In genomic region chr8:70284421-70284820, GRCm38 (mm10) we compare ENCODE assay signal across 12 mouse cellular contexts. TPM values are rescaled to one million over a fixed set of nuclear protein-coding genes. Genes with fewer than 3 reads are reported as not detected.
DNase-seq lines count a peak whose midpoint lies in the region; ATAC-seq lines count a peak whose summit lies in the region.
"Had no signal": no experiment of that assay in that cellular context is flagged by ENCODE, and none has a peak within 500 bp of the region (broad histone marks: within the 10 kb centered on the region; RNA-seq: fewer than 3 reads in every experiment).

No protein-coding gene starts in this region.

- ATAC-seq in lung, embryonic 15.5 days (ENCODE audit: borderline replicate concordance, extremely low read depth, low FRiP score, low TSS enrichment): no peak
- ATAC-seq in hindbrain, embryonic 12.5 days (ENCODE audit: low FRiP score): no peak
- ATAC-seq in neural tube, embryonic 12.5 days (ENCODE audit: low FRiP score, low read depth): no peak

- H3K4me3 ChIP-seq in heart, embryonic 10.5 days: peak overlapping the region; percentile 85; the same call in 1 of the 2 replicates
- no peak overlapping the region for H3K4me3 ChIP-seq in lung, embryonic 15.5 days
- H3K4me3 ChIP-seq in hindbrain, embryonic 12.5 days: peak overlapping the region; percentile 89; the same call in 1 of the 2 replicates
- H3K4me3 ChIP-seq in neural tube, embryonic 12.5 days: no peak overlapping the region

- H3K27me3 ChIP-seq in heart, embryonic 10.5 days (ENCODE audit: insufficient read depth, poor library complexity, severe bottlenecking): no peaks in the 10 kb centered on the region
- H3K27me3 ChIP-seq in lung, embryonic 15.5 days: no peaks in the 10 kb centered on the region
- H3K27me3 ChIP-seq in hindbrain, embryonic 12.5 days: no peaks in the 10 kb centered on the region
- H3K27me3 ChIP-seq in neural tube, embryonic 12.5 days (replicated peaks): no peaks in the 10 kb centered on the region

- H3K9ac ChIP-seq in lung, embryonic 15.5 days: no peak overlapping the region
- H3K9ac ChIP-seq in hindbrain, embryonic 12.5 days: no peak overlapping the region
- H3K9ac ChIP-seq in neural tube, embryonic 12.5 days: no peak overlapping the region

- WGBS in heart, embryonic 10.5 days: 75% methylated on average over 5 of the region's 5 CpGs
- WGBS in lung, embryonic 15.5 days: 66% methylated on average over 5 of the region's 5 CpGs
- WGBS in hindbrain, embryonic 12.5 days: 83% methylated on average over 5 of the region's 5 CpGs
- WGBS in neural tube, embryonic 12.5 days: 80% methylated on average over 5 of the region's 5 CpGs

- DNase-seq in heart, embryonic 10.5 days (ENCODE audit: low spot score): no peak
- no peak for DNase-seq in heart, postnatal 36 days
- no peak for DNase-seq in lung, postnatal 25 days (ENCODE audit: low spot score)
- no peak for DNase-seq in testis, postnatal 14 days (ENCODE audit: low spot score)
- no peak for DNase-seq in adrenal gland, postnatal 25 days
- DNase-seq: cerebellum, postnatal 36 days; heart, postnatal 4 days; liver had no signal

- peaks cover 37% of the 10 kb centered on the region for H3K4me1 ChIP-seq in heart, embryonic 10.5 days
- peaks cover 26% of the 10 kb centered on the region for H3K4me1 ChIP-seq in lung, embryonic 15.5 days
- peaks cover 18% of the 10 kb centered on the region for H3K4me1 ChIP-seq in hindbrain, embryonic 12.5 days
- peaks cover 23% of the 10 kb centered on the region for H3K4me1 ChIP-seq in neural tube, embryonic 12.5 days

- no peaks in the 10 kb centered on the region for H3K9me3 ChIP-seq in heart, embryonic 10.5 days
- H3K9me3 ChIP-seq in lung, embryonic 15.5 days: no peaks in the 10 kb centered on the region
- H3K9me3 ChIP-seq in hindbrain, embryonic 12.5 days (replicated peaks): no peaks in the 10 kb centered on the region
- H3K9me3 ChIP-seq in neural tube, embryonic 12.5 days: 0 out of 2 replicates have a peak, but pooled peaks cover 5% of the 10 kb centered on the region

- intact Hi-C loops in heart, postnatal 36 days (cut with DNase I): no loop called here

- H3K4me2 ChIP-seq in lung, embryonic 15.5 days: peak overlapping the region; percentile 67
- peak overlapping the region; percentile 71 for H3K4me2 ChIP-seq in hindbrain, embryonic 12.5 days (replicated peaks)
- peak overlapping the region; percentile 74 for H3K4me2 ChIP-seq in neural tube, embryonic 12.5 days (replicated peaks)

- peaks cover 49% of the 10 kb centered on the region for H3K36me3 ChIP-seq in heart, embryonic 10.5 days
- peaks cover 38% of the 10 kb centered on the region for H3K36me3 ChIP-seq in lung, embryonic 15.5 days
- peaks cover 42% of the 10 kb centered on the region for H3K36me3 ChIP-seq in hindbrain, embryonic 12.5 days
- H3K36me3 ChIP-seq in neural tube, embryonic 12.5 days: peaks cover 46% of the 10 kb centered on the region

- H3K27ac ChIP-seq in heart, embryonic 10.5 days: no peak overlapping the region
- H3K27ac ChIP-seq in lung, embryonic 15.5 days: no peak overlapping the region
- H3K27ac ChIP-seq in hindbrain, embryonic 12.5 days: no peak overlapping the region
- no peak overlapping the region for H3K27ac ChIP-seq in neural tube, embryonic 12.5 days

RNA-seq across cellular contexts. Expression of gene Homer3, which starts 1.8 kb away (rescaled TPM):
- 42.7 and 80.5 TPM in 2 replicates for polyA plus RNA-seq in heart, embryonic 10.5 days (2016; fragmentation: Nextera tagmentation; extraction: Ambion mirVana)
- total RNA-seq in heart, postnatal 36 days (2021): 10 to 100 TPM in 1 of 2 experiments, 1 to 10 TPM in 1; 8.5 to 10.5 TPM
- 70.4 and 73.0 TPM in 2 replicates for polyA plus RNA-seq in lung, embryonic 15.5 days (2015; fragmentation: Nextera tagmentation; extraction: Ambion mirVana)
- polyA plus RNA-seq in hindbrain, embryonic 12.5 days (2016; fragmentation: Nextera tagmentation; extraction: Ambion mirVana): 80.7 and 81.1 TPM in 2 replicates
- 94.3 and 99.6 TPM in 2 replicates for polyA plus RNA-seq in neural tube, embryonic 12.5 days (2016; fragmentation: Nextera tagmentation; extraction: Ambion mirVana)
- total RNA-seq in adrenal gland, postnatal 25 days (2021): 20.2 and 23.0 TPM in 2 replicates

RNA-seq across cellular contexts. Expression of gene Ddx49, which starts 17.9 kb away (rescaled TPM):
- 40.5 and 47.5 TPM in 2 replicates for polyA plus RNA-seq in heart, embryonic 10.5 days (2016; fragmentation: Nextera tagmentation; extraction: Ambion mirVana)
- 10 to 100 TPM; 25.8 to 34.5 TPM for total RNA-seq in heart, postnatal 36 days (2021)
- 46.0 and 48.0 TPM in 2 replicates for polyA plus RNA-seq in lung, embryonic 15.5 days (2015; fragmentation: Nextera tagmentation; extraction: Ambion mirVana)
- polyA plus RNA-seq in hindbrain, embryonic 12.5 days (2016; fragmentation: Nextera tagmentation; extraction: Ambion mirVana): 49.9 and 50.8 TPM in 2 replicates
- polyA plus RNA-seq in neural tube, embryonic 12.5 days (2016; fragmentation: Nextera tagmentation; extraction: Ambion mirVana): 50.4 and 50.8 TPM in 2 replicates
- 50.1 and 64.7 TPM in 2 replicates for total RNA-seq in adrenal gland, postnatal 25 days (2021)

RNA-seq across cellular contexts. Expression of gene Cope, which starts 17.9 kb away (rescaled TPM):
- polyA plus RNA-seq in heart, embryonic 10.5 days (2016; fragmentation: Nextera tagmentation; extraction: Ambion mirVana): 379 and 398 TPM in 2 replicates
- 100 to 1,000 TPM; 157 TPM for total RNA-seq in heart, postnatal 36 days (2021)
- polyA plus RNA-seq in lung, embryonic 15.5 days (2015; fragmentation: Nextera tagmentation; extraction: Ambion mirVana): 332 and 336 TPM in 2 replicates
- polyA plus RNA-seq in hindbrain, embryonic 12.5 days (2016; fragmentation: Nextera tagmentation; extraction: Ambion mirVana): 216 and 260 TPM in 2 replicates
- polyA plus RNA-seq in neural tube, embryonic 12.5 days (2016; fragmentation: Nextera tagmentation; extraction: Ambion mirVana): 266 and 267 TPM in 2 replicates
- 184 and 238 TPM in 2 replicates for total RNA-seq in adrenal gland, postnatal 25 days (2021)

RNA-seq across cellular contexts. Expression of gene Cers1, which starts 31.2 kb away (rescaled TPM):
- 1.4 TPM in 2 replicates for polyA plus RNA-seq in heart, embryonic 10.5 days (2016; fragmentation: Nextera tagmentation; extraction: Ambion mirVana)
- total RNA-seq in heart, postnatal 36 days (2021): under 1 TPM; 0.33 to 0.64 TPM
- polyA plus RNA-seq in lung, embryonic 15.5 days (2015; fragmentation: Nextera tagmentation; extraction: Ambion mirVana): 3.1 and 3.3 TPM in 2 replicates
- 16.3 and 17.8 TPM in 2 replicates for polyA plus RNA-seq in hindbrain, embryonic 12.5 days (2016; fragmentation: Nextera tagmentation; extraction: Ambion mirVana)
- 13.7 and 16.4 TPM in 2 replicates for polyA plus RNA-seq in neural tube, embryonic 12.5 days (2016; fragmentation: Nextera tagmentation; extraction: Ambion mirVana)
- total RNA-seq in adrenal gland, postnatal 25 days (2021): 2.9 and 3.4 TPM in 2 replicates
- total RNA-seq: megakaryocyte-erythroid progenitor cell, adult 5-6 weeks had no signal

RNA-seq across cellular contexts. Expression of gene Gdf1, which starts 45.2 kb away (rescaled TPM):
- polyA plus RNA-seq in heart, embryonic 10.5 days (2016; fragmentation: Nextera tagmentation; extraction: Ambion mirVana): 1.9 and 4.2 TPM in 2 replicates
- total RNA-seq in heart, postnatal 36 days (2021): not detected
- 1.0 TPM in 2 replicates for polyA plus RNA-seq in lung, embryonic 15.5 days (2015; fragmentation: Nextera tagmentation; extraction: Ambion mirVana)
- polyA plus RNA-seq in hindbrain, embryonic 12.5 days (2016; fragmentation: Nextera tagmentation; extraction: Ambion mirVana): 2.2 and 4.4 TPM in 2 replicates
- 2.3 and 3.9 TPM in 2 replicates for polyA plus RNA-seq in neural tube, embryonic 12.5 days (2016; fragmentation: Nextera tagmentation; extraction: Ambion mirVana)
- total RNA-seq in adrenal gland, postnatal 25 days (2021): 2.0 TPM in 1 of 2 replicates, not detected in the other
- total RNA-seq: megakaryocyte-erythroid progenitor cell, adult 5-6 weeks had no signal

Comparison
In these comparisons a context has a peak if more than half of its experiments do, and no peak if none do; other contexts are left out.
1. H3K4me3 ChIP-seq: peak in heart, embryonic 10.5 days (single experiment) and hindbrain, embryonic 12.5 days (single experiment); none in lung, embryonic 15.5 days (single experiment) and neural tube, embryonic 12.5 days (single experiment).
2. Peak in every context shown above with its lines, with median percentiles within 50 percentile points of each other: H3K4me2 ChIP-seq.